Mouse (Mus musculus) activated CD4-positive, CD25-positive, alpha-beta regulatory T cell, adult 4 months (primary cell): ENCODE results near the gene Farsb. TPM values are rescaled to one million over a fixed set of nuclear protein-coding genes. Genes with fewer than 3 reads are reported as not detected.

Experiments
- ATAC-seq: one replicate; pipeline ENCODE4 v1.8.0; 2017
- polyA plus RNA-seq, 2 experiments: library from polyadenylated mRNA; unstranded; fragments of 100-300 nt; shearing (Covaris generic); gene quantifications; one replicate each; pipeline ENCODE4 v1.2.1; 2017

Gene Farsb
- polyA plus RNA-seq, 2 experiments from 2014 or later, result 65.2 to 75.3 TPM

- no peak for ATAC-seq
Observed at GRCm38 (mm10) chr1:78417154-78417911, 71.4 kb downstream of the Farsb start.

GRCm38 (mm10) chr1:78414421-78414820 is 74.3 kb downstream of the Farsb start:
- ATAC-seq, result no peak

- ATAC-seq, result no peak
Observed at GRCm38 (mm10) chr1:78412668-78413067, 76.0 kb downstream of the Farsb start.

- no peak for ATAC-seq
Observed at GRCm38 (mm10) chr1:78409396-78409795, 79.3 kb downstream of the Farsb start.

- no peak for ATAC-seq
Observed at GRCm38 (mm10) chr1:78401413-78401812, 87.3 kb downstream of the Farsb start.

GRCm38 (mm10) chr1:78399755-78400154 is 88.9 kb downstream of the Farsb start:
- ATAC-seq, result no peak

GRCm38 (mm10) chr1:78396320-78396913 is 92.3 kb downstream of the Farsb start:
- ATAC-seq, result no peak

- no peak for ATAC-seq
Observed at GRCm38 (mm10) chr1:78395737-78396136, 93.0 kb downstream of the Farsb start.

GRCm38 (mm10) chr1:78395191-78395735 is 93.4 kb downstream of the Farsb start:
- no peak for ATAC-seq

- ATAC-seq, result no peak
Observed at GRCm38 (mm10) chr1:78388848-78389247, 99.8 kb downstream of the Farsb start.

GRCm38 (mm10) chr1:78387854-78388253 is 100.8 kb downstream of the Farsb start:
- ATAC-seq, result no peak

GRCm38 (mm10) chr1:78380950-78381349 is 107.7 kb downstream of the Farsb start:
- ATAC-seq, result no peak

GRCm38 (mm10) chr1:78375058-78375457 is 113.6 kb downstream of the Farsb start:
- no peak for ATAC-seq

GRCm38 (mm10) chr1:78373836-78374235 is 114.9 kb downstream of the Farsb start:
- ATAC-seq, result no peak

GRCm38 (mm10) chr1:78372316-78372715 is 116.4 kb downstream of the Farsb start:
- ATAC-seq, result no peak

- ATAC-seq, result no peak
Observed at GRCm38 (mm10) chr1:78371569-78372236, 117.0 kb downstream of the Farsb start.

GRCm38 (mm10) chr1:78370121-78370520 is 118.6 kb downstream of the Farsb start:
- no peak for ATAC-seq

Other genes with a start within 250 kb of the Farsb start
- gene Sgpp2, start 178.6 kb downstream of the Farsb start, polyA plus RNA-seq, result under 1 TPM; 0.52 to 0.69 TPM
- not detected for gene Mogat1, start 22.1 kb upstream of the Farsb start, polyA plus RNA-seq
- gene BC035947, start 23.3 kb upstream of the Farsb start, polyA plus RNA-seq, result not detected
- gene Acsl3, start 168.9 kb upstream of the Farsb start, polyA plus RNA-seq, result 1 to 10 TPM; 2.6 to 5.3 TPM
- gene Utp14b, start 169.1 kb upstream of the Farsb start, polyA plus RNA-seq, result under 1 TPM; 0.68 to 0.70 TPM